Mouse (Mus musculus): ENCODE data around the gene AI413582. TPM values are rescaled to one million over a fixed set of nuclear protein-coding genes. Genes with fewer than 3 reads are reported as not detected.
A peak's percentile ranks its signal among the peaks of the same experiment; 100 is the strongest.

Gene AI413582
- polyA plus RNA-seq, 1 experiment from 2014 or later = 16.7 TPM

DNA sequence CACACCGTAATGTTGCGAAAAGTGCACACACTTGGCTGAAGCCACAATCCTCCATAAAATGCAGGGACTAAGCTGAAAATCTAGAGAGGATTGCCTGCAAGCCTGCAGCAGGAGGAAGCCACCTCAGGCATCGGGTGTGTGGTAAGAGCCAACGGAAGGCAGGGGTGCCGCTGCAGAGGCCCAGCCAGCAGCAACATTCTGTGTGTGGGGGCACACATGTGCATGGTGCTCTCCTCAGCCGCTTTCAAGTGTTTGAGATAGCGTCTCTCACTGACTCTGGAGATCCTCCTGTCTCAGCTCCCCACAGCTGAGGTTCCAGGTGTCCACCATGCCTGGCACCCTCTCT lies 27.0 kb upstream of the AI413582 start:
- Histone ChIP-seq H3K36me3 (replicated peaks; ENCODE audit: insufficient read depth, low read length) (peaks cover 32% of the 10 kb centered on the region), H3K9ac (replicated peaks) (no peak overlapping the region), H3K4me1 (ENCODE audit: insufficient read depth) (peaks cover 9% of the 10 kb centered on the region), H3K9me3 (ENCODE audit: low read length) (no peaks in the 10 kb centered on the region), H3K27me3 (ENCODE audit: insufficient read depth, low read length) (no peaks in the 10 kb centered on the region), H3K4me3 (ENCODE audit: low read depth, low read length) (no peak overlapping the region), H3K4me2 (ENCODE audit: low read depth, low read length) (no peak overlapping the region), H3K27ac (ENCODE audit: low read depth) (no peak overlapping the region)
- WGBS (ENCODE audit: insufficient replicate concordance) = 77% methylated on average over 7 of the region's 7 CpGs
- ATAC-seq (no peak), DNase-seq (no peak)
- no peak for TF ChIP-seq EP300 (IDR thresholded peaks at IDR 0.05; ENCODE audit: low read depth)
- no peak for TF ChIP-seq CTCF (IDR thresholded peaks at IDR 0.05; ENCODE audit: low read depth)

- H3K4me1 ChIP-seq (ENCODE audit: insufficient read depth) = peaks cover 13% of the 10 kb centered on the region
- no peaks in the 10 kb centered on the region for H3K9me3 ChIP-seq (ENCODE audit: low read length)
- no peaks in the 10 kb centered on the region for H3K27me3 ChIP-seq (ENCODE audit: insufficient read depth, low read length)
- peaks cover 31% of the 10 kb centered on the region for H3K36me3 ChIP-seq (replicated peaks; ENCODE audit: insufficient read depth, low read length)
- peak overlapping the region; percentile 26 for H3K4me2 ChIP-seq (ENCODE audit: low read depth, low read length)
- H3K9ac ChIP-seq (replicated peaks) = no peak overlapping the region
- H3K4me3 ChIP-seq (ENCODE audit: low read depth, low read length) = no peak overlapping the region
- DNase-seq (no peak), ATAC-seq (no peak)
- H3K27ac ChIP-seq (ENCODE audit: low read depth) = no peak overlapping the region
- TF ChIP-seq EP300 (IDR thresholded peaks at IDR 0.05; ENCODE audit: low read depth) = no peak
- peak; percentile 67 for TF ChIP-seq CTCF (IDR thresholded peaks at IDR 0.05; ENCODE audit: low read depth)
- WGBS (ENCODE audit: insufficient replicate concordance) = 78% methylated on average over 12 of the region's 12 CpGs
Measured at GRCm38 (mm10) chr17:27591826-27592564, 26.4 kb upstream of the AI413582 start.

GRCm38 (mm10) chr17:27588231-27588630 lies 22.7 kb upstream of the AI413582 start:
- 20% methylated on average over 8 of the region's 8 CpGs for WGBS (ENCODE audit: insufficient replicate concordance)
- peaks cover 4% of the 10 kb centered on the region for H3K36me3 ChIP-seq (replicated peaks; ENCODE audit: insufficient read depth, low read length)
- no peak for TF ChIP-seq CTCF (IDR thresholded peaks at IDR 0.05; ENCODE audit: low read depth)
- no peak for TF ChIP-seq EP300 (IDR thresholded peaks at IDR 0.05; ENCODE audit: low read depth)
- H3K9me3 ChIP-seq (ENCODE audit: low read length) = no peaks in the 10 kb centered on the region
- no peak overlapping the region for H3K9ac ChIP-seq (replicated peaks)
- no peak overlapping the region for H3K4me3 ChIP-seq (ENCODE audit: low read depth, low read length)
- H3K27me3 ChIP-seq (ENCODE audit: insufficient read depth, low read length) = no peaks in the 10 kb centered on the region
- H3K27ac ChIP-seq (ENCODE audit: low read depth) = peak overlapping the region; percentile 36
- H3K4me1 ChIP-seq (ENCODE audit: insufficient read depth) = peaks cover 16% of the 10 kb centered on the region
- DNase-seq = no peak
- no peak overlapping the region for H3K4me2 ChIP-seq (ENCODE audit: low read depth, low read length)
- peak; percentile 17; the same call in 1 of the 2 replicates for ATAC-seq

DNA sequence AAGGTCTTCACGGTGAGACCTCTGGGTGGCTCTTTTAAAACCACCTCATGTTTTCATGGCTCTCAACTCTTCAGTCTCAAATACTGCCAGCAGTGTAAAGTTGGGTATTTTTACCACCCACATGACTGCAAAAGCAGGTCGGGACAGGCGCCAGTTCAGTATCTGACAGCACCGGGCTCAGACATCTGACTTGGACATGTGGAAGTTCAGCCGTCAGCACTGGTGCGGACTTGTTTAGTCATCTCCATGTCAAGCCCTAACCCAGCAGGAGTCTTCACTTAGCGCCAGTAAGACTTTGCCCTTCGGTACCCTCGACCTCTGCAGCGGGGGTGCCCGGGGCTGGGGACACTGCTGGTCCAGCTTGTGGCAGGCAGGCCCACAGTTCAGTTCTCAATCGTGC lies 21.7 kb upstream of the AI413582 start:
- WGBS (ENCODE audit: insufficient replicate concordance) = 57% methylated on average over 12 of the region's 12 CpGs
- Histone ChIP-seq H3K9me3 (ENCODE audit: low read length) (no peaks in the 10 kb centered on the region), H3K27me3 (ENCODE audit: insufficient read depth, low read length) (no peaks in the 10 kb centered on the region), H3K4me3 (ENCODE audit: low read depth, low read length) (no peak overlapping the region), H3K4me1 (ENCODE audit: insufficient read depth) (peaks cover 16% of the 10 kb centered on the region), H3K27ac (ENCODE audit: low read depth) (no peak overlapping the region), H3K4me2 (ENCODE audit: low read depth, low read length) (no peak overlapping the region), H3K9ac (replicated peaks) (no peak overlapping the region), H3K36me3 (replicated peaks; ENCODE audit: insufficient read depth, low read length) (peaks cover 4% of the 10 kb centered on the region)
- no peak for TF ChIP-seq CTCF (IDR thresholded peaks at IDR 0.05; ENCODE audit: low read depth)
- no peak for TF ChIP-seq EP300 (IDR thresholded peaks at IDR 0.05; ENCODE audit: low read depth)
- DNase-seq (no peak), ATAC-seq (no peak)

DNA sequence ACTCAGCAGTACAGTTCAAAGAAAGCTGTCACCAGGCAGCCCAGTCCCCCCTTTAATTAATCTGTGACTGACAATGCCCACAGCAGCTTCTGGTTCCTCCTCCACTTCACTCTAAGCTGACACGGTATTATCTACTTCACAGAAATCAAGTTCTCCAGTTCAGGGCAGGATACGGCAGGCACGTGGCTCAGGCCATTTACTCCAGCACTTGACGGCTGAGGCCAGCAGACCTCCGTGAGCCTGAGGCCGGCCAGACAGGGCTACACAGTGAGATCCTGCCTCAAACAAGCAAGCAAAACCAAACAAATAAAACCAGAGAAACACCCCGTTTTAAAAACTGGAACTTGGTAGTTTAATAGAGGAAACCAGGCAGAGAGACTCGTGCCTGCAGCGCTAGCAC lies 21.1 kb upstream of the AI413582 start:
- Histone ChIP-seq H3K27ac (ENCODE audit: low read depth) (no peak overlapping the region), H3K4me3 (ENCODE audit: low read depth, low read length) (no peak overlapping the region), H3K4me2 (ENCODE audit: low read depth, low read length) (no peak overlapping the region), H3K27me3 (ENCODE audit: insufficient read depth, low read length) (no peaks in the 10 kb centered on the region), H3K9ac (replicated peaks) (no peak overlapping the region), H3K9me3 (ENCODE audit: low read length) (no peaks in the 10 kb centered on the region), H3K36me3 (replicated peaks; ENCODE audit: insufficient read depth, low read length) (peaks cover 4% of the 10 kb centered on the region), H3K4me1 (ENCODE audit: insufficient read depth) (peaks cover 16% of the 10 kb centered on the region)
- 55% methylated on average over 9 of the region's 9 CpGs for WGBS (ENCODE audit: insufficient replicate concordance)
- TF ChIP-seq CTCF (IDR thresholded peaks at IDR 0.05; ENCODE audit: low read depth) (no peak), EP300 (IDR thresholded peaks at IDR 0.05; ENCODE audit: low read depth) (no peak)
- DNase-seq (no peak), ATAC-seq (no peak)

GRCm38 (mm10) chr17:27583185-27583894 lies 17.8 kb upstream of the AI413582 start:
- H3K4me3 ChIP-seq (ENCODE audit: low read depth, low read length) = no peak overlapping the region
- H3K27me3 ChIP-seq (ENCODE audit: insufficient read depth, low read length) = no peaks in the 10 kb centered on the region
- TF ChIP-seq CTCF (IDR thresholded peaks at IDR 0.05; ENCODE audit: low read depth) (no peak), EP300 (IDR thresholded peaks at IDR 0.05; ENCODE audit: low read depth) (no peak)
- no peak overlapping the region for H3K4me2 ChIP-seq (ENCODE audit: low read depth, low read length)
- no peak overlapping the region for H3K27ac ChIP-seq (ENCODE audit: low read depth)
- ATAC-seq (peak; percentile 66), DNase-seq (no peak)
- peaks cover 26% of the 10 kb centered on the region for H3K36me3 ChIP-seq (replicated peaks; ENCODE audit: insufficient read depth, low read length)
- H3K9ac ChIP-seq (replicated peaks) = no peak overlapping the region
- WGBS (ENCODE audit: insufficient replicate concordance) = 57% methylated on average over 13 of the region's 13 CpGs
- peaks cover 14% of the 10 kb centered on the region for H3K4me1 ChIP-seq (ENCODE audit: insufficient read depth)
- H3K9me3 ChIP-seq (ENCODE audit: low read length) = no peaks in the 10 kb centered on the region
